ENCODE assay signal across 19 mouse cellular contexts in genomic region chr17:86652751-86653150, GRCm38 (mm10).
A peak's percentile ranks its signal among the peaks of the same experiment; 100 is the strongest.
DNase-seq lines count a peak whose midpoint lies in the region; ATAC-seq and TF ChIP-seq lines count a peak whose summit lies in the region.
"Had no signal": no experiment of that assay in that cellular context is flagged by ENCODE, and none has a peak within 500 bp of the region (broad histone marks: within the 10 kb centered on the region; RNA-seq: fewer than 3 reads in every experiment).

No protein-coding gene starts in this region.

- 0 out of 2 replicates have a peak, but pooled peaks cover 6% of the 10 kb centered on the region for H3K36me3 ChIP-seq in heart, postnatal 0 days (replicated peaks; ENCODE audit: control insufficient read depth, insufficient read depth, low read length)
- H3K36me3 ChIP-seq: forebrain, embryonic 12.5 days; hindbrain, embryonic 12.5 days had no signal

- TF ChIP-seq CTCF in heart, postnatal 0 days (IDR thresholded peaks at IDR 0.05; ENCODE audit: low read depth), result no peak

- H3K27me3 ChIP-seq in heart, postnatal 0 days (ENCODE audit: control insufficient read depth, insufficient read depth, low read length), result no peaks in the 10 kb centered on the region
- H3K27me3 ChIP-seq: embryonic facial prominence, embryonic 13.5 days; forebrain, embryonic 12.5 days; heart, embryonic 13.5 days; hindbrain, embryonic 12.5 days had no signal

- peak; percentile 43 to 65 for DNase-seq in cerebellum, postnatal 25 days
- no peak for DNase-seq in cerebellum, postnatal 4 days (ENCODE audit: low spot score in 2 of 2)
- no peak for DNase-seq in heart, postnatal 0 days (ENCODE audit: low spot score)
- no peak for DNase-seq in heart, adult 8-10 months (ENCODE audit: low spot score)
- DNase-seq in adipocyte (ENCODE audit: low spot score), result peak; percentile 30
- peak; percentile 17 for DNase-seq in brain, adult 2 months (ENCODE audit: low read depth, low spot score)
- DNase-seq: adrenal gland, adult 8-10 months; adrenal gland, postnatal 36 days; gastrocnemius, postnatal 10 days; kidney, adult 11 months; kidney, adult 9 months had no signal

- 0 out of 2 replicates have a peak, but pooled peaks have one; percentile 14 for ATAC-seq in heart, postnatal 0 days (ENCODE audit: insufficient read depth, low read depth)
- ATAC-seq: forebrain, embryonic 16.5 days; hindbrain, embryonic 16.5 days; inflammation-experienced regulatory T-cells, adult 6 months had no signal

- WGBS in heart, postnatal 0 days, result 63% methylated on average over 1 of the region's 1 CpGs

- H3K4me1 ChIP-seq in heart, postnatal 0 days (ENCODE audit: control insufficient read depth, insufficient read depth), result peaks cover 20% of the 10 kb centered on the region
- H3K4me1 ChIP-seq: embryonic facial prominence, embryonic 13.5 days; forebrain, embryonic 12.5 days; hindbrain, embryonic 12.5 days had no signal

- no peak overlapping the region for H3K27ac ChIP-seq in heart, postnatal 0 days (ENCODE audit: low read depth)
- H3K27ac ChIP-seq: embryonic facial prominence, embryonic 13.5 days; forebrain, embryonic 12.5 days; heart, embryonic 13.5 days; hindbrain, embryonic 12.5 days; kidney, postnatal 0 days had no signal

- no peak overlapping the region for H3K4me2 ChIP-seq in heart, postnatal 0 days (ENCODE audit: low read depth, low read length)
- H3K4me2 ChIP-seq: embryonic facial prominence, embryonic 13.5 days; forebrain, embryonic 12.5 days; heart, embryonic 13.5 days; hindbrain, embryonic 12.5 days had no signal

- H3K9me3 ChIP-seq in heart, postnatal 0 days (replicated peaks; ENCODE audit: control insufficient read depth, low read length), result no peaks in the 10 kb centered on the region
- H3K9me3 ChIP-seq: embryonic facial prominence, embryonic 13.5 days; forebrain, embryonic 12.5 days; heart, embryonic 13.5 days; hindbrain, embryonic 12.5 days had no signal

- no peak for TF ChIP-seq EP300 in heart, postnatal 0 days (IDR thresholded peaks at IDR 0.05; ENCODE audit: low read depth)

- no peak overlapping the region for H3K4me3 ChIP-seq in heart, postnatal 0 days (ENCODE audit: low read depth, low read length)
- H3K4me3 ChIP-seq: embryonic facial prominence, embryonic 13.5 days; forebrain, embryonic 12.5 days; heart, embryonic 13.5 days; hindbrain, embryonic 12.5 days had no signal

- H3K9ac ChIP-seq in heart, postnatal 0 days (replicated peaks; ENCODE audit: low read depth, low read length), result no peak overlapping the region
- H3K9ac ChIP-seq: embryonic facial prominence, embryonic 13.5 days; forebrain, embryonic 12.5 days; heart, embryonic 13.5 days; hindbrain, embryonic 12.5 days had no signal

Comparison
In these comparisons a context has a peak if more than half of its experiments do, and no peak if none do; other contexts are left out.
1. DNase-seq: peak in cerebellum, postnatal 25 days (2 of 2), adipocyte (single experiment) and brain, adult 2 months (single experiment); none in cerebellum, postnatal 4 days (0 of 2), heart, postnatal 0 days (single experiment) and heart, adult 8-10 months (single experiment).